Mouse (Mus musculus) mouse trophoblast stem cell (cell line): Measurements from ENCODE around the gene Hrasls5.

Experiments used
- in situ Hi-C, 2 experiments: fragments of 300-500 bp; cut with MseI, MboI; formaldehyde crosslinking; loops; 2 replicates in 1 of 2; 3 replicates in 1 of 2; pipeline ENCODE4 v1.15.1; 2025

Hrasls5 gene

GRCm38 (mm10) chr19:7606801-7607689 is 5.3 kb upstream of the Hrasls5 start, which contains the start of gene Lgals12:
Gene Lgals12, minus strand, starts transcription at chr19:7607193.
- in situ Hi-C loops = no loop called here

GRCm38 (mm10) chr19:7607690-7608201 is 4.6 kb upstream of the Hrasls5 start:
- in situ Hi-C loops = no loop called here

GRCm38 (mm10) chr19:7613151-7613550 is 810 bp downstream of the Hrasls5 start:
- in situ Hi-C loops = no loop called here

GRCm38 (mm10) chr19:7616231-7616930 is 4.0 kb downstream of the Hrasls5 start:
- in situ Hi-C loops = no loop called here

GRCm38 (mm10) chr19:7617085-7617484 is 4.7 kb downstream of the Hrasls5 start:
- in situ Hi-C loops = no loop called here

GRCm38 (mm10) chr19:7617696-7618095 is 5.4 kb downstream of the Hrasls5 start:
- in situ Hi-C loops = no loop called here

- in situ Hi-C loops = no loop called here
Observed at GRCm38 (mm10) chr19:7633021-7633420, 20.7 kb downstream of the Hrasls5 start.

- in situ Hi-C loops = no loop called here
Observed at GRCm38 (mm10) chr19:7633786-7634185, 21.4 kb downstream of the Hrasls5 start.

GRCm38 (mm10) chr19:7648913-7649666 is 36.7 kb downstream of the Hrasls5 start:
- in situ Hi-C loops = no loop called here

GRCm38 (mm10) chr19:7672033-7672432 is 59.7 kb downstream of the Hrasls5 start:
- in situ Hi-C loops = no loop called here

GRCm38 (mm10) chr19:7687988-7688387 is 75.6 kb downstream of the Hrasls5 start:
- in situ Hi-C loops = no loop called here
